Mouse (Mus musculus): Measurements from ENCODE around the gene Gm45521. TPM values are rescaled to one million over a fixed set of nuclear protein-coding genes. Genes with fewer than 3 reads are reported as not detected.

The Gm45521 gene
- polyA plus RNA-seq, 1 experiment from 2014 or later = not detected

DNA sequence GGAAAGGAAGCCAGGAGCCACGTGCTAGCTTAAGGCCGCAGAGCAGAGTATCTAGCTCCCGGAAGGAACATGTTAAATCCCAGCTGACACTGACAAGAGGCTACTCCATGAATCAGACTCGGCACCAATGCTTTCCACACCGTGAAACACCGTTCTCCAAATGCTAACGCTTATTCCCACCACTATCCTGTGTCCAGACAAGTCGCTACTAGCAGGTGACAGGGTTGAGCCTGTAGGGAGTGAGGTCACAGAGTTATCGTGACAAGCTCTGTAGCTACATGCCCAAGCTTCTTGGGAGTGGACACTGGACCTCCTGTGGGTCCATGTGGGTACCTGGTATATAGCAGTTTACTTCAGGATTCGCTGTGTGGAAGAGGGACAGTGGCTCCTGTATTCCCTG is 661 bp upstream of the Gm45521 start:
- 86% methylated on average over 10 of the region's 10 CpGs for WGBS
- Histone ChIP-seq H3K4me3 (no peak overlapping the region), H3K9ac (no peak overlapping the region), H3K36me3 (ENCODE audit: poor library complexity, severe bottlenecking) (peaks cover 7% of the 10 kb centered on the region), H3K27me3 (no peaks in the 10 kb centered on the region), H3K27ac (no peak overlapping the region), H3K4me2 (no peak overlapping the region), H3K4me1 (peaks cover 22% of the 10 kb centered on the region; the same call in 1 of the 2 replicates), H3K9me3 (replicated peaks) (no peaks in the 10 kb centered on the region)
- ATAC-seq = no peak

DNA sequence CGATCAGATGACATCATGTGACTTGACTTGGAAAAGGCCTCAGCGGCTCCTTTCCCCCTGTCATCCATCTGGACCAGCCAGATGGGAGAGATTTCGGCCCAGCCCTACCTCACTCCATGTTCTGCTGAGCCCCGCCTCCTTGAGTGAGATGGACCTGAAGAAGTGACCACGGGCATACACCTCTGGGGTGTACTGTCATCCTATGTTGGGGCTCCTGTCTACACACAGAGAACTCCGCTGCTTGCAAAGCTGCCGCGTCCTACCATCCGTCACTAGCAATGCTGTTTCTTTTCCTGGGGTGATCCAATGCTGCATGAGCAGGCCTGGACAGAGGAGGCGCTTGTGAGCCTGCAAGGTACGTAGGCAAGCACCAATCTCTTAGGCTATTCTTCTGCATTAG is 3.5 kb downstream of the Gm45521 start:
- Histone ChIP-seq H3K4me1 (0 out of 2 replicates have a peak, but pooled peaks cover 9% of the 10 kb centered on the region), H3K4me3 (no peak overlapping the region), H3K9ac (no peak overlapping the region), H3K9me3 (replicated peaks) (no peaks in the 10 kb centered on the region), H3K27ac (no peak overlapping the region), H3K36me3 (ENCODE audit: poor library complexity, severe bottlenecking) (no peaks in the 10 kb centered on the region), H3K4me2 (no peak overlapping the region), H3K27me3 (0 out of 2 replicates have a peak, but pooled peaks cover 3% of the 10 kb centered on the region)
- WGBS = 51% methylated on average over 11 of the region's 11 CpGs
- peak; percentile 57 for ATAC-seq

DNA sequence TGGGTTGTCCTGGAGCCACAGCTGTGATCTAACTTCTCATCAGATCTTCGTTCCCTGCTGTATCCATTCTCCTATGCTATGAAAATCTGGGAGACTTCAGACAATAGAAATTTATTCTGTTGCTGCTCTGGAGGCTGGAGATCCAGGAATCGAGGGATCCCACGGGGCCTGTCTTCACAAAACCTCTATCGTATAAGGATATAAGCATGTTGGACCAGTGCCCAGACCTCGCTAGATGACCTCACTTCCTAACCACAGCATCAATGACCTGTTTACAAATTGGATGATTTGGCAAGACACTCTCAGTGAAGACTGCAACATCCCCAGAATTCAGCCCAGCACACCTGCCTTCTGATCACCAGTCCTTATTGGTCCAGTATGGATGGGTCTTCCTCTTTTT is 4.6 kb downstream of the Gm45521 start:
- ATAC-seq = no peak
- Histone ChIP-seq H3K4me3 (no peak overlapping the region), H3K4me1 (0 out of 2 replicates have a peak, but pooled peaks cover 9% of the 10 kb centered on the region), H3K36me3 (ENCODE audit: poor library complexity, severe bottlenecking) (no peaks in the 10 kb centered on the region), H3K9ac (no peak overlapping the region), H3K4me2 (no peak overlapping the region), H3K27me3 (0 out of 2 replicates have a peak, but pooled peaks cover 3% of the 10 kb centered on the region), H3K27ac (no peak overlapping the region), H3K9me3 (replicated peaks) (no peaks in the 10 kb centered on the region)
- 44% methylated on average over 5 of the region's 5 CpGs for WGBS

DNA sequence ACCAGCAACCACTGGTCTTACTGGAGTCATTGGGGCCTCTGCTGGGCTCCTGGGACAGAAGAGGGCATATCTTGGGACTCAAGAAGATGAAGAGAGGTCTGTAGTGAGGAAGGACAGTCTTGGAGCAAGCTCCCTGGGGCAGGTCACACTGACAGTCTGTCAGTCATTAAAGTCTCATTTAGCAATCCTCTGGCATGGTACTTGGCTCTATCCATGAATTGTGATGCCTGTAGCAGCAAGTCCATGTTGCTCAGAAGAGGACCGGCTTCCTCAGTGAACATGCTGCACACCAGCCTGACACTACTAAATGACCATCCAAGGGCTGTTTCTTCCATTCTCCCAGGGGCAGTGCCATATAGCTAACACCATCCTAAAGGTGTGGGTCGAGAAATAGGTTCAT is 5.5 kb downstream of the Gm45521 start:
- WGBS = 78% methylated on average over 2 of the region's 2 CpGs
- Histone ChIP-seq H3K27me3 (0 out of 2 replicates have a peak, but pooled peaks cover 3% of the 10 kb centered on the region), H3K27ac (no peak overlapping the region), H3K4me3 (no peak overlapping the region), H3K4me1 (0 out of 2 replicates have a peak, but pooled peaks cover 4% of the 10 kb centered on the region), H3K36me3 (ENCODE audit: poor library complexity, severe bottlenecking) (no peaks in the 10 kb centered on the region), H3K9me3 (replicated peaks) (no peaks in the 10 kb centered on the region), H3K4me2 (no peak overlapping the region), H3K9ac (no peak overlapping the region)
- no peak for ATAC-seq

DNA sequence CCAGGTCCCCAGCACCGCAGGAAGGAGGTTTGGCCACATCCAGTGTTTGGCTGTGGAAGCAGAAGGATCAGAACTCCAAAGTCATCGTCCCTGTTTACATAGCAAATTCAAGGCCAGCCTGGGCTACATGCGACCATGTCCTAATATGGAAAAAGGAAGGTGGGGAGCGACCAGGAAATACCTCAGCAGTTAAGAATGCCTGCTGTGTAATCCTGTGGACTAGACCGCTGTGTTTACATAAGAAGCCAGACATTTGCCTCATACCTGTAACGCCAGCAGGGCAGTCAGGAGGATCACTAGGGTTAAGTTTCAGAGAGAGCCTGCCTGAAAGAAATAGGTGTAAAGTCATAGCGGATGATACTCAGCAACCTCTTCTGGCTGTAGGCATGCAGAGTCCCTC is 6.1 kb downstream of the Gm45521 start:
- H3K9ac ChIP-seq = no peak overlapping the region
- H3K9me3 ChIP-seq (replicated peaks) = no peaks in the 10 kb centered on the region
- H3K36me3 ChIP-seq (ENCODE audit: poor library complexity, severe bottlenecking) = no peaks in the 10 kb centered on the region
- 70% methylated on average over 7 of the region's 7 CpGs for WGBS
- H3K4me1 ChIP-seq = 0 out of 2 replicates have a peak, but pooled peaks cover 4% of the 10 kb centered on the region
- ATAC-seq = no peak
- H3K27me3 ChIP-seq = 0 out of 2 replicates have a peak, but pooled peaks cover 3% of the 10 kb centered on the region
- no peak overlapping the region for H3K4me3 ChIP-seq
- H3K27ac ChIP-seq = no peak overlapping the region
- no peak overlapping the region for H3K4me2 ChIP-seq

DNA sequence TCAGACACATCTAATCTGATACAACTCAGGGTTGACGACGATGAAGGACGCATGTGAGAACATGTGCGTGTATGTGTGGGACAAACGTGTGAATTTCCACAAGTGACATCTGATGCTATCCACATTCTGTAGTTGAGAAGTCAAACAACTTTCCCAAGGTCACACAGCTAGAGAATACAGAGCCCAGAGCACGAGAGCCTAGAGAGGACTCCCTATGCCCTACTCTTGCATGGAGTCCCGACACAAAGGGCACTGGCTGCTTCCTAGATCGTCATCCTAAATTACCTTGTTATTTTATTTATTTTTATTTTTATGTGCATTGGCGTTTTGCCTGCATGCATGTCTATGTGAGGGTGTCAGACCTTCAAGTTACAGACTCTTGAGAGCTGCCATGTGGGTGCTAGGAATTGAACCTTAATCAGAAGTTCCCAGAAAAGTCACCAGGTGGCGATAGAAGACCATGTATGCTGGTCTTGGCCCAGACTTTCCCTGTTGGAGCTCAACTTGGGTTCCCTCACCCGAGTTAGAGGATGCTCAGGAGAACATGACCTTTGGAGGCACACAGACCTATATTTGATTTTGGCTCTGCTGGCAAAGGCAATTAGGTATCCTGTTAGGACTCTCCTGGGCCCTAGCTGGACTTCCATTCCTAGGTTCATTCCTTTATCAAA is 7.3 kb downstream of the Gm45521 start:
- WGBS = 54% methylated on average over 11 of the region's 11 CpGs
- H3K4me1 ChIP-seq = 0 out of 2 replicates have a peak, but pooled peaks cover 4% of the 10 kb centered on the region
- no peak overlapping the region for H3K27ac ChIP-seq
- H3K4me3 ChIP-seq = no peak overlapping the region
- no peaks in the 10 kb centered on the region for H3K36me3 ChIP-seq (ENCODE audit: poor library complexity, severe bottlenecking)
- H3K9me3 ChIP-seq (replicated peaks) = no peaks in the 10 kb centered on the region
- ATAC-seq = peak; percentile 75
- no peak overlapping the region for H3K4me2 ChIP-seq
- no peak overlapping the region for H3K9ac ChIP-seq
- 0 out of 2 replicates have a peak, but pooled peaks cover 3% of the 10 kb centered on the region for H3K27me3 ChIP-seq

DNA sequence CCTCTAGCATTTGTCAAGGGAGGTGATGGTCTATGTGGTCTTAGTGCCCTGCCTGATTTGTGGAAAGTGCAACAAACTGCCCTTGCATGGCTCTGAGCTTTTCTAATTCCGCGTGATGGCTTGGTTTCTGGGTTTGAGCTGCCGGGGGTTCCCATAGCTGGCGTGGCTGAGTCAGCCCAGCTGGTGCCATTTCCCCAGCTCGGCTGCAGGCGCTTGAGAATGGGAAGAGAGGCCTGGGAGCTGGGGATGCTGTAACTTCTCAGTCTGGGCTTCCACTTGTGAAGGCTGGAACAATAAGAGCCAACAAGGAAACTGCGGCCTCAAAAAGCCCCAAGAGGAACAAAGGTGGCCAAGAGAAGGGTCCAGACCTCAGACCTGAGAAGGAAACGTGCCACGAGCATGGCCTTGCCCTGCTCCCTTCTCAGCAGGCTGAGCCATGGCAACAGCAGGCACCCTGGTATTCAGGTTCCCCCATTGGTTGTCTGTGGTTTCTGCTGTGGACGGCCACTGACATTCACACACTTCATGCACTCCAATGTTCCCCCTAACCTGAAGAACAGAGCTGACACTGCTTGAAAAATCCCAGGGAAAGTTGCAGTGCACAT is 14.9 kb downstream of the Gm45521 start:
- no peak overlapping the region for H3K4me2 ChIP-seq
- no peak overlapping the region for H3K4me3 ChIP-seq
- H3K9me3 ChIP-seq (replicated peaks) = no peaks in the 10 kb centered on the region
- no peaks in the 10 kb centered on the region for H3K36me3 ChIP-seq (ENCODE audit: poor library complexity, severe bottlenecking)
- H3K27me3 ChIP-seq = no peaks in the 10 kb centered on the region
- H3K9ac ChIP-seq = no peak overlapping the region
- H3K27ac ChIP-seq = no peak overlapping the region
- no peak for ATAC-seq
- H3K4me1 ChIP-seq = no peaks in the 10 kb centered on the region
- WGBS = 73% methylated on average over 10 of the region's 10 CpGs

DNA sequence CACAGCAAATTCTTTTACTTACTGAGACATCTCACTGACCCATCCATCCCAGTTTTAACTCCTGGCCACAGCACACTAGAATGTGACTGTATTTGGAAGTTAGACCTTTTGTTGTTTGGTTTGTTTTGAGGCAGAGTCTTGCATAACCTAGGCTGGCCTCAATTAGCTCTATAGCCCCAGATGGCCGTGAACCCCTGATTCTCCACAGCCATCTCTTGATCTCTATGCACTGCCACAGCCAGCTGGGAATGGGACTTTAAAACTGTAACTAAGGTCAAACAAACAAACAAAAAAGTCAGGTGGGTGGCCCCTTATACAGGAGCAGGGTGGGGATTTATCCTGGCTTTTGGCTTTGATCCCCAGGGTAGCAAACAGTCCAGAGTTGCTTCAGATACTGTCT is 17.6 kb downstream of the Gm45521 start:
- no peak overlapping the region for H3K9ac ChIP-seq
- H3K27me3 ChIP-seq = no peaks in the 10 kb centered on the region
- H3K4me2 ChIP-seq = no peak overlapping the region
- H3K9me3 ChIP-seq (replicated peaks) = no peaks in the 10 kb centered on the region
- no peak overlapping the region for H3K4me3 ChIP-seq
- H3K27ac ChIP-seq = no peak overlapping the region
- ATAC-seq = no peak
- no peaks in the 10 kb centered on the region for H3K36me3 ChIP-seq (ENCODE audit: poor library complexity, severe bottlenecking)
- 94% methylated on average over 1 of the region's 1 CpGs for WGBS
- H3K4me1 ChIP-seq = no peaks in the 10 kb centered on the region

DNA sequence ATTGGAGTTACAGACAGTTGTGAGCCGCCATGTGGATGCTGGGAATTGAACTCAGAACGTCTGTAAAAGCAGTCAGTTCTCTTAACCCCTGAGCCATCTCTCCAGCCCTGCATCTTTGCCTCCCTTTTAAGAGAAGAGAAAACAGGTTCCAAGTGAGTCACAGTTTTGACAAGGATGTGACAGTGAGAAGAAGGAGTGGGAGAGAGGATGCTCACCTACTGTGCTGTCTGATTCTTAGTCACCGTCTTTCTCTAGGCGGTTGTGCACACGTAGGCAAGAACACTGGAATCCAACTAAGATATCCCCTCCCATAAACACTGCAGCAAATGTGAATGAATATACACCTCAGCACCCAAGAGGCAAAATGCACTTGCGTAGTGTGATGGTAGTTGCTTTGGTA is 18.1 kb downstream of the Gm45521 start:
- 85% methylated on average over 6 of the region's 6 CpGs for WGBS
- ATAC-seq = no peak
- Histone ChIP-seq H3K9me3 (replicated peaks) (no peaks in the 10 kb centered on the region), H3K27me3 (no peaks in the 10 kb centered on the region), H3K4me3 (no peak overlapping the region), H3K4me2 (no peak overlapping the region), H3K4me1 (no peaks in the 10 kb centered on the region), H3K36me3 (ENCODE audit: poor library complexity, severe bottlenecking) (no peaks in the 10 kb centered on the region), H3K9ac (no peak overlapping the region), H3K27ac (no peak overlapping the region)

DNA sequence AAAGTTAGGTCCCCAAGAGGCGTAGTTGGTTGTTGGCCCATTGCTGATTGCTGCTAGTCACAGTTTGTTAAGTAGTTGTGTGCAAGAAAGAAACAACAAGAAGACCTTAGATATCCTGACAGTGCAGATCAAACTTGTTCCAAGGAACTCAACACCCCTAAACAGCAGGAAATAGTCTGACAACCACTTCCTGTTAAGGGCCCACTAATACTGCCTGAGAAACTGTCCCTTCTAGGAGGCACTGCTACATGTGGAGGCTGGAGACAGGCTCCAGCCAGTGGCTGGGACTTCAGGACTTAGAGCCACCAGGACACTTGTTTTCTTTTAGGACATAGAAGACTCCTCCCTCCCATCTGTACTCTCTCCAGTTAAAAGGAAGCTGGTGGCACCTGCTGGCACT is 20.4 kb downstream of the Gm45521 start:
- Histone ChIP-seq H3K9ac (no peak overlapping the region), H3K27me3 (no peaks in the 10 kb centered on the region)
- 97% methylated on average over 1 of the region's 1 CpGs for WGBS

DNA sequence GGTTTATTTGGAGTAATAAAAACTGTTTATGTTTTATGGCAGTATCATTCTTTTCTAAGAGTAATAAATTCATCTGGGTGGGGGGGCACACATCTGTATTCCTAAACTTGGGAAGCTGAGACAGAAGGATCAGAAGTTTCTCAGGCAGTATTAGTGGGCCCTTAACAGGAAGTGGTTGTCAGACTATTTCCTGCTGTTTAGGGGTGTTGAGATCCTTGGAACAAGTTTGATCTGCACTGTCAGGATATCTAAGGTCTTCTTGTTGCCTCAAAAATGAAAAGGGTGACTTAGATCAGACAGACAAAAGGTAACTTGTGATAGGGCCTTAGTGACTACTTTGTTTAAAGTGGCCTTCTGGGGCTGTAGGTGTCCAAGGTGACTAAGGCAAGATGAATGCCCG is 21.1 kb downstream of the Gm45521 start:
- Histone ChIP-seq H3K4me2 (no peak overlapping the region), H3K4me1 (no peaks in the 10 kb centered on the region), H3K9ac (no peak overlapping the region), H3K36me3 (ENCODE audit: poor library complexity, severe bottlenecking) (no peaks in the 10 kb centered on the region), H3K9me3 (replicated peaks) (no peaks in the 10 kb centered on the region), H3K4me3 (no peak overlapping the region), H3K27ac (no peak overlapping the region), H3K27me3 (no peaks in the 10 kb centered on the region)
- no peak for ATAC-seq
- 83% methylated on average over 1 of the region's 1 CpGs for WGBS

More for the DNA sequence above, 20.4 kb downstream of the Gm45521 start:
- no peaks in the 10 kb centered on the region for H3K4me1 ChIP-seq
- no peak for ATAC-seq
- no peak overlapping the region for H3K4me3 ChIP-seq
- no peaks in the 10 kb centered on the region for H3K9me3 ChIP-seq (replicated peaks)
- no peak overlapping the region for H3K27ac ChIP-seq
- H3K36me3 ChIP-seq (ENCODE audit: poor library complexity, severe bottlenecking) = no peaks in the 10 kb centered on the region
- no peak overlapping the region for H3K4me2 ChIP-seq

DNA sequence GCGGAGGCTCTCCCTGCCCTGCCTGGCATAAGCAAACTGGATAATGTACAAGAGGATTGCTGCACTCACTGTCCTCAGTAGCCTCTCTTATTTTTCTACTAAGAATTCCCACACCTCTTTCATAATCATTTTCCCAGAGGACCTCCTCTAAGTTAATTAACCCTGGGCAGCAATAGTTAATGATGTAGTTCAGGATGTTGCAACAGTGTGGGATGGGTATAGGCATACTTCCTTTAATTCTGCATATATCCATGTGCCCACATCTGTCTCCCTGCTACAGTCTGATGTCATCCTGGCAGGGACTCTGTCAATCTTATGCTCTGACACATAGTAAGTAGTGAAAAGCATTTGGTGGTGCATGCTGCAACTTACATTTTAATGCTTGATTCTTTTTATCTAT is 24.1 kb downstream of the Gm45521 start:
- Histone ChIP-seq H3K27me3 (no peaks in the 10 kb centered on the region), H3K4me3 (no peak overlapping the region), H3K36me3 (ENCODE audit: poor library complexity, severe bottlenecking) (no peaks in the 10 kb centered on the region), H3K9ac (no peak overlapping the region), H3K9me3 (replicated peaks) (no peaks in the 10 kb centered on the region), H3K4me1 (no peaks in the 10 kb centered on the region), H3K4me2 (no peak overlapping the region), H3K27ac (no peak overlapping the region)
- no peak for ATAC-seq
- 96% methylated on average over 1 of the region's 1 CpGs for WGBS

Data from forebrain, embryonic 13.5 days (tissue).